25 mouse cellular contexts compared by ENCODE assay signal in genomic region chr19:43960014-43960413, GRCm38 (mm10). TPM values are rescaled to one million over a fixed set of nuclear protein-coding genes. Genes with fewer than 3 reads are reported as not detected.
DNase-seq lines count a peak whose midpoint lies in the region; TF ChIP-seq lines count a peak whose summit lies in the region.
"Had no signal": no experiment of that assay in that cellular context is flagged by ENCODE, and none has a peak within 500 bp of the region (broad histone marks: within the 10 kb centered on the region; RNA-seq: fewer than 3 reads in every experiment).

No protein-coding gene starts in this region.

- peak; percentile 48 for DNase-seq in lung, adult 2 months
- DNase-seq in lung, postnatal 10 days, result peak; percentile 38
- DNase-seq in lung, postnatal 36 days, result peak; percentile 72
- DNase-seq in urinary bladder, postnatal 25 days (ENCODE audit: low spot score), result no peak
- DNase-seq in layer of hippocampus, postnatal 36 days, result no peak
- no peak for DNase-seq in T-cell, adult 2 months (ENCODE audit: low spot score)
- DNase-seq: adrenal gland, adult 8-10 months; cerebellum, adult 11 months; cerebellum, adult 2 months; cerebellum, adult 9-11 months; cerebellum, postnatal 25 days; forebrain, postnatal 0 days; gastrocnemius, adult 2 months; gastrocnemius, postnatal 25 days; heart, adult 18-20 months; heart, postnatal 10 days; heart, postnatal 36 days had no signal

- no peak for TF ChIP-seq CTCF in lung, adult 2 months (IDR thresholded peaks at IDR 0.05; ENCODE audit: insufficient read depth, low read length)

- WGBS in lung, adult 2 months, result 60% methylated on average over 11 of the region's 11 CpGs

- peak; percentile 55; the same call in 1 of the 2 replicates for TF ChIP-seq POLR2A in lung, adult 2 months (IDR thresholded peaks at IDR 0.05; ENCODE audit: borderline replicate concordance, extremely low read depth, low read depth, low read length)

- H3K4me3 ChIP-seq in lung, adult 2 months (replicated peaks; ENCODE audit: extremely low read depth, low read depth, low read length), result peak overlapping the region; percentile 42
- H3K4me3 ChIP-seq: embryonic facial prominence, embryonic 12.5 days; embryonic facial prominence, embryonic 15.5 days; gastrocnemius, adult 2 months; heart, embryonic 12.5 days; heart, embryonic 15.5 days; hindbrain, embryonic 10.5 days; hindbrain, embryonic 13.5 days had no signal

- no peaks in the 10 kb centered on the region for H3K4me1 ChIP-seq in lung, adult 2 months (ENCODE audit: control insufficient read depth, insufficient read depth, low read length)
- H3K4me1 ChIP-seq: heart, embryonic 12.5 days; heart, embryonic 15.5 days had no signal

RNA-seq across cellular contexts. Expression of gene Dnmbp, which starts 20.0 kb away (rescaled TPM):
- polyA plus RNA-seq in lung, adult 2 months (2012; rRNA removed), result 17.1 and 18.6 TPM in 2 replicates
- 10 to 100 TPM in 1 of 2 experiments, 1 to 10 TPM in 1; 8.1 to 10.1 TPM for total RNA-seq in layer of hippocampus, postnatal 36 days (2021)

RNA-seq across cellular contexts. Expression of gene Cpn1, which starts 26.3 kb away (rescaled TPM):
- polyA plus RNA-seq in lung, adult 2 months (2012; rRNA removed), result 4.3 and 5.0 TPM in 2 replicates
- total RNA-seq in layer of hippocampus, postnatal 36 days (2021), result under 1 TPM in 1 of 2 experiments, not detected in 1; 0.33 TPM
- total RNA-seq: common myeloid progenitor, adult 5-6 weeks; gastrocnemius, adult 2 months; gastrocnemius, postnatal 25 days; heart, adult 18-20 months; heart, postnatal 10 days had no signal
- polyA plus RNA-seq: CD4-positive, CD25-positive, alpha-beta regulatory T cell, adult 4 months; embryonic facial prominence, embryonic 12.5 days had no signal

Comparison
In these comparisons a context has a peak if more than half of its experiments do, and no peak if none do; other contexts are left out.
1. DNase-seq: peak in lung, adult 2 months (single experiment), lung, postnatal 10 days (single experiment) and lung, postnatal 36 days (single experiment); none in urinary bladder, postnatal 25 days (single experiment), layer of hippocampus, postnatal 36 days (0 of 2) and T-cell, adult 2 months (single experiment).